In the genomic region with DNA sequence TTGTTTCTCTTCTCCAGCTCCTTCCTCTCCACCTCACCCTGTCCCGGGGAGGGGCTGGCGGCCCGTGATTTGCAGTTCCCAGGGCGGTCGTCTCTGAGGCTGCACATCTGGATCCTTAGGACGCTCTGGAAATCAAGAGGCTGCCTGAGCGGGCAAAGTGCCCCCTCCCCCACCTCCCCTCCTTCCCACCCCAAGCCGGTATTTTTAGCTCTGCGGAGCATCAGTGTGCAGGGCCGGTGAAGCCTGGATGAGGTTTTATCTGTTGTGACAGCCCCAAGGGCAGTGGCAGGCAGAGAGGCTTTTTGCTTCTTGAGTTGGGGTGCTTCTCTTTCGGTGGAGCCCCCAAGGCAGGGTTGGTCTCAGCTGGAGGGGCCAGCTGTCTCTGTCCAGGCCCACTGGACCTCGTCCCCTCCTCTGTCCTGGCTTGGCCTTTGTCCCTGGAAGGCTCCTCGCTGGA, we compare ENCODE assay signal across 7 mouse cellular contexts. TPM values are rescaled to one million over a fixed set of nuclear protein-coding genes. Genes with fewer than 3 reads are reported as not detected.
DNase-seq lines count a peak whose midpoint lies in the region; ATAC-seq and TF ChIP-seq lines count a peak whose summit lies in the region.

No protein-coding gene starts in this region.

- H3K9me3 ChIP-seq in embryonic facial prominence, embryonic 12.5 days: 0 out of 2 replicates have a peak, but pooled peaks cover 3% of the 10 kb centered on the region
- H3K9me3 ChIP-seq in heart, embryonic 14.5 days (ENCODE audit: control insufficient read depth, low read length): no peaks in the 10 kb centered on the region
- H3K9me3 ChIP-seq in limb, embryonic 12.5 days: no peaks in the 10 kb centered on the region
- no peaks in the 10 kb centered on the region for H3K9me3 ChIP-seq in neural tube, embryonic 13.5 days

- peak overlapping the region; percentile 98 for H3K27ac ChIP-seq in embryonic facial prominence, embryonic 12.5 days
- peak overlapping the region; percentile 94 to 95 for H3K27ac ChIP-seq in heart, embryonic 14.5 days (replicated peaks in 1 of 2; ENCODE audit: control insufficient read depth in 1 of 2, insufficient read depth in 1 of 2, low read depth in 2 of 2, low read length in 2 of 2)
- peak overlapping the region; percentile 95 for H3K27ac ChIP-seq in limb, embryonic 12.5 days
- peak overlapping the region; percentile 99 for H3K27ac ChIP-seq in neural tube, embryonic 13.5 days (replicated peaks)

- no peak for TF ChIP-seq CTCF in brain, embryonic 14.5 days (IDR thresholded peaks at IDR 0.05; ENCODE audit: borderline replicate concordance, extremely low read depth, insufficient read depth, insufficient read length)

- no peak overlapping the region for H3K4me3 ChIP-seq in embryonic facial prominence, embryonic 12.5 days
- peak overlapping the region; percentile 23 to 27; a peak in 3 of 4 replicates for H3K4me3 ChIP-seq in heart, embryonic 14.5 days (ENCODE audit: control insufficient read depth in 1 of 2, insufficient read depth in 1 of 2, low read depth in 1 of 2, low read length in 2 of 2)
- H3K4me3 ChIP-seq in limb, embryonic 12.5 days (replicated peaks): no peak overlapping the region
- no peak overlapping the region for H3K4me3 ChIP-seq in neural tube, embryonic 13.5 days

- peaks cover 56% of the 10 kb centered on the region for H3K4me1 ChIP-seq in embryonic facial prominence, embryonic 12.5 days
- peaks cover 38 to 46% of the 10 kb centered on the region in 2 experiments for H3K4me1 ChIP-seq in heart, embryonic 14.5 days (ENCODE audit: control insufficient read depth in 2 of 2, insufficient read depth in 2 of 2, low read length in 2 of 2)
- peaks cover 80% of the 10 kb centered on the region for H3K4me1 ChIP-seq in limb, embryonic 12.5 days (replicated peaks)
- peaks cover 92% of the 10 kb centered on the region for H3K4me1 ChIP-seq in neural tube, embryonic 13.5 days (replicated peaks)

- peak; percentile 72 for ATAC-seq in embryonic facial prominence, embryonic 12.5 days (ENCODE audit: insufficient number of reproducible peaks, insufficient read depth, low FRiP score, low TSS enrichment)
- peak; percentile 54 for ATAC-seq in heart, embryonic 14.5 days (ENCODE audit: insufficient number of reproducible peaks, insufficient read depth, low FRiP score, low read depth)
- peak; percentile 70 for ATAC-seq in limb, embryonic 12.5 days (ENCODE audit: insufficient number of reproducible peaks, insufficient read depth, low FRiP score, low TSS enrichment, low read depth)
- ATAC-seq in neural tube, embryonic 13.5 days (ENCODE audit: low read depth): peak; percentile 63

- 4% methylated on average over 13 of the region's 13 CpGs for WGBS in embryonic facial prominence, embryonic 12.5 days
- WGBS in heart, embryonic 14.5 days: 3% methylated on average over 13 of the region's 13 CpGs
- 2% methylated on average over 13 of the region's 13 CpGs for WGBS in limb, embryonic 12.5 days
- 2% methylated on average over 13 of the region's 13 CpGs for WGBS in neural tube, embryonic 13.5 days

- H3K9ac ChIP-seq in embryonic facial prominence, embryonic 12.5 days: peak overlapping the region; percentile 48; the same call in 1 of the 2 replicates
- peak overlapping the region; percentile 65 for H3K9ac ChIP-seq in heart, embryonic 14.5 days (ENCODE audit: low read length)
- peak overlapping the region; percentile 48; the same call in 1 of the 2 replicates for H3K9ac ChIP-seq in limb, embryonic 12.5 days (replicated peaks)
- peak overlapping the region; percentile 64 for H3K9ac ChIP-seq in neural tube, embryonic 13.5 days

- peak overlapping the region; percentile 22; the same call in 1 of the 2 replicates for H3K4me2 ChIP-seq in embryonic facial prominence, embryonic 12.5 days (replicated peaks)
- peak overlapping the region; percentile 50 for H3K4me2 ChIP-seq in heart, embryonic 14.5 days (ENCODE audit: low read length)
- peak overlapping the region; percentile 31 for H3K4me2 ChIP-seq in limb, embryonic 12.5 days
- H3K4me2 ChIP-seq in neural tube, embryonic 13.5 days: peak overlapping the region; percentile 18; the same call in 1 of the 2 replicates

- 0 out of 2 replicates have a peak, but pooled peaks have one; percentile 5 for TF ChIP-seq POLR2A in brain, embryonic 14.5 days (IDR thresholded peaks at IDR 0.05; ENCODE audit: borderline replicate concordance, extremely low read depth, insufficient read depth, insufficient read length, poor library complexity, severe bottlenecking)

- no peaks in the 10 kb centered on the region for H3K36me3 ChIP-seq in embryonic facial prominence, embryonic 12.5 days
- H3K36me3 ChIP-seq in heart, embryonic 14.5 days (ENCODE audit: control insufficient read depth, insufficient read depth, low read length): no peaks in the 10 kb centered on the region
- H3K36me3 ChIP-seq in limb, embryonic 12.5 days: no peaks in the 10 kb centered on the region
- no peaks in the 10 kb centered on the region for H3K36me3 ChIP-seq in neural tube, embryonic 13.5 days

- H3K27me3 ChIP-seq in embryonic facial prominence, embryonic 12.5 days: no peaks in the 10 kb centered on the region
- no peaks in the 10 kb centered on the region for H3K27me3 ChIP-seq in heart, embryonic 14.5 days (ENCODE audit: control insufficient read depth, insufficient read depth, low read length)
- H3K27me3 ChIP-seq in limb, embryonic 12.5 days: no peaks in the 10 kb centered on the region
- H3K27me3 ChIP-seq in neural tube, embryonic 13.5 days: no peaks in the 10 kb centered on the region

- DNase-seq in brain, embryonic 14.5 days (ENCODE audit: low read depth): peak; percentile 85
- DNase-seq in layer of hippocampus, adult 11-12 months (ENCODE audit: low spot score): no peak
- no peak for DNase-seq in thymus, postnatal 10 days (ENCODE audit: low spot score in 2 of 2)

RNA-seq across cellular contexts. Expression of gene Cstad, which starts 57.8 kb away (rescaled TPM):
- 0.57 and 0.72 TPM in 2 replicates for polyA plus RNA-seq in brain, embryonic 14.5 days (2012; rRNA removed)
- 0.57 and 1.4 TPM in 2 replicates for polyA plus RNA-seq in embryonic facial prominence, embryonic 12.5 days (2016; fragmentation: Nextera tagmentation; extraction: Ambion mirVana)
- 3.2 and 3.8 TPM in 2 replicates for polyA plus RNA-seq in heart, embryonic 14.5 days (2014; fragmentation: Nextera tagmentation; extraction: Ambion mirVana)
- 0.63 and 1.7 TPM in 2 replicates for polyA plus RNA-seq in limb, embryonic 12.5 days (2016; fragmentation: Nextera tagmentation; extraction: Ambion mirVana)
- polyA plus RNA-seq in neural tube, embryonic 13.5 days (2015; fragmentation: Nextera tagmentation; extraction: Ambion mirVana): 0.39 and 0.98 TPM in 2 replicates

Comparison
In these comparisons a context has a peak if more than half of its experiments do, and no peak if none do; other contexts are left out.
1. H3K4me3 ChIP-seq: peak in heart, embryonic 14.5 days (2 of 2); none in embryonic facial prominence, embryonic 12.5 days (single experiment), limb, embryonic 12.5 days (single experiment) and neural tube, embryonic 13.5 days (single experiment).
2. Peak in every context shown above with its lines, with median percentiles within 50 percentile points of each other: ATAC-seq, H3K27ac ChIP-seq, H3K4me2 ChIP-seq and H3K9ac ChIP-seq.